Mouse (Mus musculus): ENCODE data around the gene Supt6.
"Not testable (repeated sequence)": the region's sequence is repeated elsewhere in the genome, so short reads cannot be mapped to it uniquely, and the experiment has no call there.

Supt6 gene

GRCm38 (mm10) chr11:78215709-78216317 is 30.0 kb downstream of the Supt6 start:
- no peak for DNase-seq (ENCODE audit: low spot score)

DNA sequence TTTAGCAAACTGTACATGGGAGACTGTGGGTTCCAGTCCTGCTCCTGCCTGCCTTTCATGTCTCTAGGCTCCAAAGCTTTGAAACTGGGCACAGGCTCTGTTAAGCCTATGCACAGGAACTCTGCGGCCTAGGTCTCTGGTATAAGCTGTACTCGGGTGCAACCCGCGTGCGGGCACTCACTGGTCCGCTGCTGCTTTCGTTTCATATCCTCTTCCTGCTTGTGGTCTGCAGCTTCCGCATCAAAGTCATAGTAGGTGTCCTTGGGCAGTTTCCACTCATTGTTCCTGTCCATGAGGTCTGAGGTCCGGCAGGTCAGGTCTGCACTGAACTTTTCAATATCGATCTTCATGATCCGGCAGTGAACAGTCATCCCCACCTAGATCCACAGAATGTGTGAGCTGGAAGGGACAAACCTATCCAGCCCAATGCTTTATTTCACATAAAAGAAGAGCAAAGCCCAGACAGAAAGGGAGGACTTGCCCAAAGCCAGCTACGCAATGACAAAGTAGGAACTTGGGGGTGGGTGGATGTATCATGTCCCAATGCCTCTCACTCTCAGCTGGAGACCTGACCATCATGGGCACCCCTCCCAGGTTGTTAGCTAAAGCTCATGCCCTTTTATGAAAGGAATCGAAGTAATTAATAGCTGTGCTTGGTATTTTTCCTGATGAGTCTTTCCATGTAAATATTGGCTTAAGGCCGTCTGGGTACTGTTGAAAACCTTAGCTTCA is 32.5 kb downstream of the Supt6 start:
- no peak for DNase-seq (ENCODE audit: low spot score)

DNA sequence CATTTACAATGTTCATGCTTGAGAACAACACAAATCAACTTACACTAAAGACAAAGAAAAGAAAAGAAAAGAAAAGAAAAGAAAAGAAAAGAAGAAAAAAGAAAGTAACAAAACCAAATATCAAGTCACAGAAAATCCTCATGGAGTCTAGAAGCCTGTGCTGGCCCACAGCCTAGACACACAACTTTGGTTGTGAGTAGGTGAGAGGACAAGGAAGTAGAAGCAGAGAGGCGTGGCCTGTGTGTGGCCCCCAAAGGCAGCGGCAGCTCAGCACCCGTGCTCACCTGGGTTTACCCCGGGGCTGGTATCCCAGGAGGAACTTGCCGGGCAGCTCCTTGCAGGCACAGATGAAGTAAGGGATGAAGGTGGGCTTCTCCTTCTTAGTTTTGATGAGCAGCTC is 34.3 kb downstream of the Supt6 start:
- no peak for DNase-seq (ENCODE audit: low spot score)

GRCm38 (mm10) chr11:78210615-78211014 is 35.2 kb downstream of the Supt6 start:
- DNase-seq (ENCODE audit: low spot score): no peak

- no peak for DNase-seq (ENCODE audit: low spot score)
Observed at GRCm38 (mm10) chr11:78209886-78210285, 35.9 kb downstream of the Supt6 start.

- no peak for DNase-seq (ENCODE audit: low spot score)
Observed at GRCm38 (mm10) chr11:78207190-78207589, 38.6 kb downstream of the Supt6 start.

GRCm38 (mm10) chr11:78205361-78206206 is 40.2 kb downstream of the Supt6 start:
- no peak for DNase-seq (ENCODE audit: low spot score)

GRCm38 (mm10) chr11:78204287-78204686 is 41.5 kb downstream of the Supt6 start:
- no peak for DNase-seq (ENCODE audit: low spot score)

DNA sequence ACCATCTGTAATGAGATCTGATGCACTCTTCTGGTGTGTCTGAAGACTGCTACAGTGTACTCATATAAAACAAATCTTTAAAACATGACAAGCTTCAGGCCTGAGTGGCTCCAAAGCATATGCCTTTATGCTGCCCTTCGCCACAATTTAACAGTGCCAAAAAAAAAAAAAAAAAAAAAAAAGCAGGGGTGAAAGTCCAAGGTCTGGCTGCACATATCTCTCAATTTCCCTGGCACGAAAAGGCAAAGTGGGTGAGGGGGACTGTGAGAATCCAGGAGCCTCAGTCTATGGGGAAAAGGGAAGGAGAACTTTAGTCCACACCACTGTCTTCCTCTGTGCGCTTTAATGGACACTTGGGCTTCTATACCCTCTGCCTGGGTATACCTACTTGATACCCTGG is 43.4 kb downstream of the Supt6 start:
- no peak for DNase-seq (ENCODE audit: low spot score)

- no peak for DNase-seq (ENCODE audit: low spot score)
Observed at GRCm38 (mm10) chr11:78195101-78195863, 50.5 kb downstream of the Supt6 start.

DNA sequence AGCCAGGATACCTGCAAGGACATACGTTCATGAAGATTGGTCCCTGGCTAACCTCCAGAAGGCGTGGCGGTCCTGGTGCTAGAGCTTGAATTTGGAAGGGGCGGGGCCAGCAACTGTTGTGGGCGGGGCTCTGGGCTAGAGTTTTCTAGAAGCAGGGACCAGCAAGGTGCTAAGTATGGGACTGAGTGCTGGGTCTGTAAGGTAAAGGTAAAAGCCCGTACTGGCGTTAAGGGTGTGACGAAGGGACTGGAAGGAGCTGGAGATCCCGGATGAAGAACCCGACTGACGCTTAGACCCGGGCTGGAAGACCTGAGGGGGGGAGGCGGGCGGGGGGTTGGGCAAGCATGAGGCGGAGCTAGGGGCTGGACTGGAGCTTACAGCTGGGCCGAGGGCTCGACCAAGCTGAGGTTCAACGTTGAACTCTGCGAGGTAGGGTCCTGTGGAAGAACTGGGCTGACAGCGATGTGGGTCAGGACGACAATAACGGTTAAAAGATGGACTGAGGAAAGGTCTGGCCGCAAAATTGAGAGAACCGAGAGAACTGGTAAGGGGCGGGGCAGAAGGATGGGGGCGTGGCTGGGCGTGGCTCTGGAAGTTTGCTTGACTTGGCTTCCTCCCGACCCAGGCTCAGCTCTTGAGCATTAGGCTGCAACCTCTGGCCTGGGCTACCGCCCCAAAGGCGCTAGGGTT is 51.2 kb downstream of the Supt6 start:
- DNase-seq (ENCODE audit: low spot score): peak; percentile 42

GRCm38 (mm10) chr11:78193113-78193512 is 52.7 kb downstream of the Supt6 start, which contains the start of gene Proca1:
Gene Proca1, plus strand, starts transcription at chr11:78193392.
- DNase-seq (ENCODE audit: low spot score): no peak

GRCm38 (mm10) chr11:78190041-78190440 is 55.7 kb downstream of the Supt6 start:
- no peak for DNase-seq (ENCODE audit: low spot score)

- peak; percentile 72 for DNase-seq (ENCODE audit: low spot score)
Observed at GRCm38 (mm10) chr11:78189234-78190040, 56.4 kb downstream of the Supt6 start.

DNA sequence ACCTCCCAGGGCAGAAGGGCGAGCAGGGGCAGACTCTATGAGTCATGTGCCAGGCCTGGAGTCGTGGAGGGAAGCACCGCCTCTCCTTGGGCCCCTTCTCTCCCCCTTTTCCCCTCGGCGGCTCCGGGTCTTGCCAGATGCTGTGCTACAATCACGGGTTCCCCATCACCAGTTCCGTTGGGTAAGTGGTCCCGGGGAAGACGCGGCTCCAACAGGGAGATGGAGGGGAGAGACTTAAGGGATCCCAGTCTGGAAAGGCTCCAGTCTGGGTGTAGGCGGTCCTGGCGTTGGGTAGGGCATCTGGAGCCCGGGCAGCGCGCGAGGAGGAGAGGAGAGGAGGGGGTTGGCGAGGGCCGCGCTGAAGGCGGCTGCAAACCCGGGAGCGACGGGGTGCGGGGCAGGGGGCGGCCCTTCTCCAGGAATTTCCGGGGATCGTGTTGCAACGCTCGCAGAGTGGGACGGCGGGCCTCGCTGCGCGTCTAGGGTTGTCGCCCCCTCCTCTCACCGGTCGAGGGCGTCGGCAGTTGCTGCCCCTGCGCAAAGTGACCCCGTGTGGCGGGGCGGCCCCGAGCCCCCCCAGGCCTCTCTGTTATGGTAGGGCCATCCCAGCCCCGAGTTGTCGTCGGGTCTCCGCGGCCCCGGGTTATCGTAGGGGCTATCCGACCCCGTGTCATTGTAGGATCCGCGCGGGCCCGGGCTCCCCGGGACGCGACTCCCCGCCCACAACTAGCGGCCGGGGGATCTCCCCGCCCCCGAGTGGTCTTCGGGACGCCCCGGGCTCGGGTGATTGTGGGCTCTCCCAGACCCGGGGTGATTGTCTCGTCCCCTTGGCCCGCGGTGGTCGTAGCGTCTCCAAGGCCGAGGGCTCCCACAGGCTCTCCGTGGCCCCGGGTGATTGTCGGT is 57.2 kb downstream of the Supt6 start, which contains the start of gene Rab34:
TSS of gene Rab34 (plus strand) at position 100 of the 903 bp plus-strand sequence.
- peak; percentile 82 for DNase-seq (ENCODE audit: low spot score)

- DNase-seq (ENCODE audit: low spot score): not testable (repeated sequence)
Observed at GRCm38 (mm10) chr11:78184702-78185101, 61.1 kb downstream of the Supt6 start.

DNA sequence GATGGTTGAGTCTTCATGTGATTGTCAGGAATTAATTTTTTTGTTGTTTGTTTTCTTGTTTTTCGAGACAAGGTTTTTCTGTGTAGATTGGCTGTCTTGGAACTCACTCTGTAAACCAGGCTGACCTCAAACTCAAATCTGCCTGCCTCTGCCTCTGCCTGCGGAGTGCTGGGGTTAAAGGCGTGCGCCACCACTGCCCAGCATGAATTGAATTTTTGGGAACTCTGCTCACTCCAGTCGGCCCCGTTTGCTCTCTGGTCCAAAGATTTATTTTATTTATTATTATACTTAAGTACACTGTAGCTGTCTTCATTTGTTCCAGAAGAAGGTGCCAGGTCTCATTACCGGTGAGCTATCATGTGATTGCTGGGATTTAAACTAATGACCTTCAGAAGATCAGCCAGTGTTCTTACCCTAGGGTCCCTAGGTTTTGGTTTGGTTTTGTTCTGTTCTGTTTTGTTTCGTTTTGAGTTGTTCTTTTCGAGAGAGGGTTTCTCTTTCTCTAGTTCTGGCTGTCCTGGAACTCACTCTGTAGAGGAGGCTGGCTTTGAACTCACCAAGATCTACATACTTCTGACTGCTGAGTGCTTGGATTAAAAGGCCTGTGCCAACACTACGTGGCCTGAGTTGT is 61.8 kb downstream of the Supt6 start:
- DNase-seq (ENCODE audit: low spot score): no peak

- peak; percentile 81 for DNase-seq (ENCODE audit: low spot score)
Observed at GRCm38 (mm10) chr11:78182961-78183844, 62.6 kb downstream of the Supt6 start, which contains the start of gene Rpl23a. Gene Rpl23a, minus strand, starts transcription at chr11:78183584.

Measured in ovary, postnatal 10 days (tissue).